Mouse (Mus musculus) E14TG2a.4 (cell line): ENCODE data around the gene Gm13057.
"Not testable (repeated sequence)": the region's sequence is repeated elsewhere in the genome, so short reads cannot be mapped to it uniquely, and the experiment has no call there.

Source experiments
- CTCF ChIP-seq: conservative IDR thresholded peaks from 2 replicates; pipeline ENCODE4 v1.5.1; 2014; ENCODE audit warnings: low read length
- NANOG ChIP-seq: IDR thresholded peaks from 2 replicates; pipeline ENCODE4 v1.6.1; 2014; ENCODE audit warnings: borderline replicate concordance, low read length, mixed read lengths
- POU5F1 ChIP-seq: IDR thresholded peaks from 2 replicates; pipeline ENCODE4 v1.6.1; 2014; ENCODE audit warnings: low read length, borderline replicate concordance

- not testable (repeated sequence) for TF ChIP-seq CTCF, NANOG, POU5F1
These were observed 15.9 kb upstream of the Gm13057 start, which contains the start of gene Gm13040 for GRCm38 (mm10) chr4:143535654-143536053.
